Mouse (Mus musculus) kidney, embryonic 14.5 days (tissue): ENCODE results near the gene AI481877. TPM values are rescaled to one million over a fixed set of nuclear protein-coding genes. Genes with fewer than 3 reads are reported as not detected.

Experiments used
- ATAC-seq: fragments of 200-750 bp; cut with Nextera tagmentation; 2 replicates; pipeline ENCODE4 v1.8.0; 2017; ENCODE audit warnings: moderate number of reproducible peaks, mild to moderate bottlenecking, moderate TSS enrichment, moderate library complexity; ENCODE audit not compliant: low FRiP score, low TSS enrichment
- H3K27ac ChIP-seq: fragments of 300-500 bp; sonication (generic); 2 replicates; pipeline ENCODE4 v1.5.1; 2014; ENCODE audit warnings: low read depth, mild to moderate bottlenecking, low read length, moderate library complexity, mixed read lengths
- H3K27me3 ChIP-seq: fragments of 300-500 bp; sonication (generic); 2 replicates; pipeline ENCODE4 v1.6.1; 2014; ENCODE audit warnings: mild to moderate bottlenecking, low read length; ENCODE audit not compliant: control insufficient read depth, insufficient read depth
- H3K36me3 ChIP-seq: fragments of 300-500 bp; sonication (generic); 2 replicates; pipeline ENCODE4 v1.6.1; 2014; ENCODE audit warnings: low read length, mixed read lengths; ENCODE audit not compliant: control insufficient read depth, insufficient read depth
- H3K4me1 ChIP-seq: fragments of 300-500 bp; sonication (generic); 2 replicates; pipeline ENCODE4 v1.6.1; 2014; ENCODE audit warnings: low read length, mixed read lengths; ENCODE audit not compliant: control insufficient read depth, insufficient read depth
- H3K4me2 ChIP-seq: fragments of 300-500 bp; sonication (generic); replicated peaks from 2 replicates; pipeline ENCODE4 v1.6.1; 2014; ENCODE audit warnings: low read depth, mild to moderate bottlenecking, low read length
- H3K4me3 ChIP-seq: fragments of 300-500 bp; sonication (generic); 2 replicates; pipeline ENCODE4 v1.5.1; 2014; ENCODE audit warnings: mild to moderate bottlenecking, low read length
- H3K9ac ChIP-seq: fragments of 300-500 bp; sonication (generic); 2 replicates; pipeline ENCODE4 v1.6.1; 2014; ENCODE audit warnings: low read depth, mild to moderate bottlenecking, low read length, moderate library complexity
- H3K9me3 ChIP-seq: fragments of 300-500 bp; sonication (generic); 2 replicates; pipeline ENCODE4 v1.6.1; 2016; ENCODE audit warnings: low read length; ENCODE audit not compliant: control insufficient read depth
- WGBS: fragments of 180-500 bp; shearing (Covaris S2); extraction: QIAGEN DNeasy Blood & Tissue Kit; methylation state at CpG from one replicate; pipeline ENCODE4 v1.1.7; 2014; 5-methylcytosine and 5-hydroxymethylcytosine counted together
- polyA plus RNA-seq: library from polyadenylated mRNA; unstranded; fragments of >200 nt; fragmentation: Nextera tagmentation; extraction: Ambion mirVana; gene quantifications from 2 replicates; pipeline ENCODE4 v1.2.1, GENCODE M21; 2014

Gene AI481877
- polyA plus RNA-seq, 1 experiment from 2014 or later: not detected

DNA sequence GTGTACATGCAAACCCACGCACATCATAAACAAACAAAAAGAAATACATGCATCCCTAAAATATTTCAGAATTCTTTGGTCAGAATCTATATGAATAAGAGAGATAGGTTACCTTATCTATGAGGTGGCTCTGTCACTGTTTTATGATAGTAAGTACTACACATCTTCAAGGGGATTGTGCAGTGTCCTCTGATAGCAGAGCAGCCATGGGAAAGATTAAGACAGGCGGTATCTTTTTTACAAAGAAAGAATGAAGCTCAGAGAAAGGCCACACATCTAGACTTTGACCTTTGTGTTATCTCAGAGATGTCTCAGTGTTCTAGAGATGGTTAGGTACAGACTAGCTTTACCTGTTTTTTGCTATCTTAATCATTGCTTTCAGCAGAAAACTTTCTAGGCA is 121.9 kb downstream of the AI481877 start:
- Histone ChIP-seq H3K4me3 (no peak overlapping the region), H3K9me3 (no peaks in the 10 kb centered on the region), H3K27ac (no peak overlapping the region), H3K4me1 (no peaks in the 10 kb centered on the region), H3K4me2 (no peak overlapping the region), H3K9ac (no peak overlapping the region), H3K36me3 (peaks cover 17% of the 10 kb centered on the region; the same call in 1 of the 2 replicates), H3K27me3 (no peaks in the 10 kb centered on the region)
- ATAC-seq: no peak
- WGBS: 97% methylated on average over 2 of the region's 2 CpGs

DNA sequence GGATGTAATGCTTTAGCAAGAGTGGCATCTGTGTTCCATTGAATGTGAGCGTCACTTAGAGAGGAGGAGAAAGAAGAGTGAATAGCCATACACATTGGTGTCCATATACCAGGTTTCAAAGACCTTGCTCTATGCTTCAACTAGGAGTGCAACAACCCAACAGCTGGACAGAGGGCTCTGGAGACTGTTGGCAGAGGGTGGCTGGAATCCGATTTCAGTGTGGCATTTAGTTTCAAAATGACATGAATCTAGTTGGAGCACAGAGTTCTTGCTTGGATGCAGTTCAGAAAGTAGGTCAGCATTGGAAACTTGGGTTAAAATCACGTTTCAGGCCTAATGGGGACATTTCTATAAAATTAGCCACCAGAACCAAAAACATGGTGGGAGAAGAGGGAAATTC is 123.6 kb downstream of the AI481877 start:
- Histone ChIP-seq H3K9me3 (no peaks in the 10 kb centered on the region), H3K27me3 (no peaks in the 10 kb centered on the region), H3K9ac (no peak overlapping the region), H3K36me3 (peaks cover 14% of the 10 kb centered on the region; the same call in 1 of the 2 replicates), H3K4me2 (no peak overlapping the region), H3K27ac (no peak overlapping the region), H3K4me1 (0 out of 2 replicates have a peak, but pooled peaks cover 2% of the 10 kb centered on the region), H3K4me3 (no peak overlapping the region)
- ATAC-seq: no peak
- 78% methylated on average over 3 of the region's 3 CpGs for WGBS

DNA sequence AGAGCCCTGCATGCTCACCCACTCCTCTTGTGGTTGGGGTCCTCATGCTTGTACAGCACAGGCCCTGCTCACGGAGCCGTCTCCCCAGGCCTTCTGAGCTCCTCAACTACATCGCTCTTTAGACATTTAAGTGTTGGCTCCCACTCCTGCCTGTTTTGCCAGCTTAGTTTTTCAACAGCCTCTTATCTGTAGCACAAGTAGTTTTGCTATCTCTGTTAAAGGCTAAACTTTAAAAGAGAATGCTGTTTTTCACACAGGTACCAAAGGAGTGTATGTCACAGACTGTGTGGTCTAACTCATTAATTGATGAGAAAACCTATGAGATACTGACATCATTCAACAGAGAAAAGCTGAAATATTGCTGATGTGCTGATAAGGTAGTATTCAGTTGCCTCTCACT is 127.3 kb downstream of the AI481877 start:
- WGBS: 74% methylated on average over 3 of the region's 3 CpGs
- no peak overlapping the region for H3K4me2 ChIP-seq
- H3K4me3 ChIP-seq: no peak overlapping the region
- H3K36me3 ChIP-seq: no peaks in the 10 kb centered on the region; the same call in 1 of the 2 replicates
- no peak for ATAC-seq
- H3K27me3 ChIP-seq: no peaks in the 10 kb centered on the region
- H3K9ac ChIP-seq: no peak overlapping the region
- no peaks in the 10 kb centered on the region for H3K9me3 ChIP-seq
- H3K4me1 ChIP-seq: 0 out of 2 replicates have a peak, but pooled peaks cover 2% of the 10 kb centered on the region
- H3K27ac ChIP-seq: no peak overlapping the region

DNA sequence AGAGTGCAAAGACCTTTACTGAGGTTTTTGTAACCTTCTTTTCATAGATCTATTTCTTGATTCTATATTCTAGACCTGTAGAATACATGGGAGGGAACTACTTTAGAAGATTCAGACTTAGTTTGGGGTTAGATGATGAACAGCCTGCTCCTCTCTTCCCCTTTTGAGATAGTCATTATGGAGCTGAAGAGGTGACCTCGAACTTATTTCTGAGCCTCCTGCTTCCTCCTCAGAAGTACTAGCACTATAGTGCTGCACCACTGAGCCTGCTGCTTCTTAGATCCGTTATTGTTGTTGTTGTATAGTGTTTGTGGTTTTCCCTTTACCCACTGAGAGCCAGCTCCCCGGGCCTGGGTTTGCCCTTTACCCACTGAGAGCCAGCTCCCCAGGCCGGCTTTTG is 129.1 kb downstream of the AI481877 start:
- H3K4me2 ChIP-seq: no peak overlapping the region
- WGBS: 85% methylated on average over 4 of the region's 4 CpGs
- no peaks in the 10 kb centered on the region for H3K27me3 ChIP-seq
- no peak for ATAC-seq
- no peaks in the 10 kb centered on the region for H3K36me3 ChIP-seq
- no peak overlapping the region for H3K27ac ChIP-seq
- H3K9me3 ChIP-seq: no peaks in the 10 kb centered on the region
- H3K4me3 ChIP-seq: no peak overlapping the region
- H3K9ac ChIP-seq: no peak overlapping the region
- peaks cover 3% of the 10 kb centered on the region; the same call in 1 of the 2 replicates for H3K4me1 ChIP-seq

DNA sequence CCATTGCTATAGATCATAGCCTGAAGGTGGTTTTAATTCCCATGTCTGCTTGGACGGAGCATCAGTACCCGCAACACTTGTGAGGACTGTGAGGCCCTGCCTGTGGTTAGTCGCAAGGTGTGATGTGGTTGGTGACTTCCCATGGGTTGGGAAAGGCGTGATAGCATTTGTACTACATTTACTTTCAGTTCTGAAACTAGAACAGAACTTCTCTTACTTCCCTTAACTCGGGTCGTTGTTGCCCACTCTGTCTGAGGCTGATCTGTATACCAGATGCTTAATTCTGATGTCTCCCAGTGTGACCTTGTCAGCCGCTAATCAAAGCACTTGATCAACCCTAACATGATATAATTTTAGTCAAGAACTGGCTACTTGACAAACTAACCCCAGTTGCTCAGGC is 129.6 kb downstream of the AI481877 start:
- Histone ChIP-seq H3K4me1 (peaks cover 8% of the 10 kb centered on the region; the same call in 1 of the 2 replicates), H3K36me3 (no peaks in the 10 kb centered on the region), H3K27me3 (no peaks in the 10 kb centered on the region), H3K4me3 (no peak overlapping the region), H3K4me2 (no peak overlapping the region), H3K9me3 (no peaks in the 10 kb centered on the region), H3K9ac (no peak overlapping the region), H3K27ac (no peak overlapping the region)
- WGBS: 92% methylated on average over 7 of the region's 7 CpGs
- ATAC-seq: no peak

DNA sequence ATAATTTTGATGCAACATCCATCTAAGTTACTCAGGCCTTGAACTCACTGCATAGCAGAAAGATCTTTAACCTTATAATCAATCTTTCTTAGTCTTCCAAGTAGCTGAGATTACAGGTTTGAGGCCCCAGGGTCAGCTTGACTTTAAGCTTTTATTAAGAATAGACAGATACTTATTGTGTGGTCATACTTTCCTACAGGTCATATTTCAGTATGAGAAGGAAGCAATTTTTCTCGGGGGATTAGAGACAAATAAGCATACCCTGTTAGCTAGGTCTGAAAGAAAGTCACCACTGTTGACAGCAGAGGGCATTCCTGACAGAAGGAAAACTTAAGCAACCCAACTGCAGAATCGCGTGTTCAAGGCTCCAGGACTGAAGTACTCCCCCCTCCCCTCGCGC is 130.8 kb downstream of the AI481877 start:
- Histone ChIP-seq H3K4me1 (peaks cover 8% of the 10 kb centered on the region; the same call in 1 of the 2 replicates), H3K27me3 (no peaks in the 10 kb centered on the region), H3K4me3 (no peak overlapping the region), H3K36me3 (no peaks in the 10 kb centered on the region), H3K27ac (no peak overlapping the region), H3K9ac (no peak overlapping the region), H3K4me2 (no peak overlapping the region), H3K9me3 (no peaks in the 10 kb centered on the region)
- WGBS: 72% methylated on average over 5 of the region's 5 CpGs
- no peak for ATAC-seq

DNA sequence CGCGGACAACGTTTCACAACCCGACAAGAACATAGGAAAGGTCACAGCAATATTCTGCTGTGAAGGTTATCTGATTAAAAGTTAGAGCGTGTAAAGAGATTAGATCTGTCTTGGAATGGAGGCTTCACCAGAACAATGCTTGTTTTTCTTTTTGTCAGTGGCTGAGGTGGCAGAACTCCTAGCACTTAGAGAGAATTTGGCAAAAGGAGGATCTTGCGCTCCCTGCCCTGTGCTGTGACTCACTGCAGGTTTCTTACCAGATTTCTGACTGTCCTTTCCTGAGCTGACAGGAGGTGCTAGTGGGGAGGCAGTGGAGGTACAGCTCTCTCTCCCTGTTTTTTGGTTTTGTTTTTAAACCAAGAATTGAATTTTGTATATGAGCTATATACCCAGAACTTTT is 131.8 kb downstream of the AI481877 start:
- peaks cover 8% of the 10 kb centered on the region; the same call in 1 of the 2 replicates for H3K4me1 ChIP-seq
- no peak overlapping the region for H3K4me3 ChIP-seq
- H3K27me3 ChIP-seq: no peaks in the 10 kb centered on the region
- no peaks in the 10 kb centered on the region for H3K36me3 ChIP-seq
- ATAC-seq: no peak
- no peak overlapping the region for H3K27ac ChIP-seq
- no peak overlapping the region for H3K9ac ChIP-seq
- WGBS: 81% methylated on average over 6 of the region's 6 CpGs
- H3K9me3 ChIP-seq: no peaks in the 10 kb centered on the region
- no peak overlapping the region for H3K4me2 ChIP-seq

DNA sequence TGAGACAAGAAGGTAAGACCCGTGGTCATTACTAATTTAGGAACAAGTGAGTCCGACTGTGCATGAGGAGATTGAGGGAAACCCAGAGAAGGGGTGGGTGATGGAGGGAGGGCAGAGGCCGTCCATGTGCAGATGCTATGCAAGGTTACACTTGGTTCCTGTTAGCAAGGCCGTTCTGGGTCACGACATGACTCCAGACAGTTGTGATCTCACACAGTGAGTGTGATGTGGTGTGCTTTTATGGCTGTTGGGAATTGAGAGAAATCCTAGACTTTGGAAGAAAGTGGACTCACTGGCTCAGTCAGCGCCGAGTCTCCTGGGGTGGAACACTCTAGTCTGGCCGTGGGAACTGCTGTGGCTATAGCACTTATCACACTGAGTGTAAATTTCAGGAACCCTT is 132.6 kb downstream of the AI481877 start:
- ATAC-seq: no peak
- Histone ChIP-seq H3K27ac (no peak overlapping the region), H3K9me3 (no peaks in the 10 kb centered on the region), H3K4me2 (no peak overlapping the region), H3K27me3 (no peaks in the 10 kb centered on the region), H3K36me3 (no peaks in the 10 kb centered on the region), H3K4me3 (no peak overlapping the region), H3K4me1 (peaks cover 8% of the 10 kb centered on the region; the same call in 1 of the 2 replicates), H3K9ac (no peak overlapping the region)
- WGBS: 27% methylated on average over 8 of the region's 8 CpGs

DNA sequence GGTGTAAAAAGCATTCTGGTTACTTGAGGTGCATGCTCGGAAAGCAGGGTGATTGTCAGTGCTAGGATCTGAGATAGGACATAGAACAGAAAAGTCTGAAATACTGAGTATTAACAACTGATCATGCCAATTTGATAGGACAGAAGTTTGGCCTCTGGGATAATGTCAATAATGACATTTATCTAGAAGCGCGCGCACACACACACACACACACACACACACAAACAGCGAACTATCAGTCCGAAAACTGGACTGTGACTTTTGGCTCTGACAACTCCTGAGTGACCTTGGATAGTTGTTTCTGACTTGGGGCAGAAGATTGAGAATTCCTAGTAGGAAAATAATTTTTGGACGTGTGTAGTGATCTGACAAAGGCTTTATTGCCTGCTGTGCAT is 135.0 kb downstream of the AI481877 start:
- Histone ChIP-seq H3K4me2 (peak overlapping the region; percentile 60), H3K27ac (no peak overlapping the region), H3K9ac (peak overlapping the region; percentile 91; the same call in 1 of the 2 replicates), H3K4me1 (peaks cover 5% of the 10 kb centered on the region; the same call in 1 of the 2 replicates), H3K36me3 (no peaks in the 10 kb centered on the region), H3K9me3 (no peaks in the 10 kb centered on the region), H3K4me3 (peak overlapping the region; percentile 88), H3K27me3 (no peaks in the 10 kb centered on the region)
- ATAC-seq: no peak
- WGBS: 39% methylated on average over 7 of the region's 7 CpGs
